Mouse (Mus musculus) thymus, adult 2 months (tissue): ENCODE measurements at regions not wholly inside any gene's neighbourhood (a gene's known extent, or its start where the extent isn't known, plus 50 kb on each side); places are given as distances from the start of the nearest gene placed in this dataset.

ENCODE experiments used
- CTCF ChIP-seq: fragments of 200-500 bp; IDR thresholded peaks from 2 replicates; pipeline ENCODE4 v1.5.1; 2012; ENCODE audit warnings: mild to moderate bottlenecking, control low read depth, low read length, moderate library complexity, borderline replicate concordance; ENCODE audit not compliant: control insufficient read depth, poor library complexity, insufficient read depth; ENCODE audit errors: extremely low read depth
- POLR2A ChIP-seq: fragments of 200-500 bp; IDR thresholded peaks from 2 replicates; pipeline ENCODE4 v1.6.1; 2012; ENCODE audit warnings: mild to moderate bottlenecking, low read length, control low read depth, moderate library complexity; ENCODE audit not compliant: control insufficient read depth, poor library complexity, insufficient read depth; ENCODE audit errors: extremely low read depth

GRCm38 (mm10) chr4:8945116-8945515 lies 706.3 kb upstream of the Car8 start:
- no peak for TF ChIP-seq CTCF
- TF ChIP-seq POLR2A = no peak
